Comparison of ENCODE assay signal across 18 mouse cellular contexts in genomic region chr6:42282865-42283528, GRCm38 (mm10). TPM values are rescaled to one million over a fixed set of nuclear protein-coding genes. Genes with fewer than 3 reads are reported as not detected.
DNase-seq lines count a peak whose midpoint lies in the region; ATAC-seq lines count a peak whose summit lies in the region.
"Had no signal": no experiment of that assay in that cellular context is flagged by ENCODE, and none has a peak within 500 bp of the region (broad histone marks: within the 10 kb centered on the region; RNA-seq: fewer than 3 reads in every experiment).

No protein-coding gene starts in this region.

- H3K9me3 ChIP-seq in embryonic facial prominence, embryonic 11.5 days (replicated peaks; ENCODE audit: control insufficient read depth, low read length) = no peaks in the 10 kb centered on the region
- H3K9me3 ChIP-seq in embryonic facial prominence, embryonic 10.5 days = no peaks in the 10 kb centered on the region
- H3K9me3 ChIP-seq in heart, embryonic 11.5 days (replicated peaks; ENCODE audit: control insufficient read depth, low read length) = no peaks in the 10 kb centered on the region
- H3K9me3 ChIP-seq in neural tube, embryonic 12.5 days = no peaks in the 10 kb centered on the region
- H3K9me3 ChIP-seq in neural tube, embryonic 15.5 days (replicated peaks) = no peaks in the 10 kb centered on the region
- H3K9me3 ChIP-seq: hindbrain, embryonic 13.5 days; limb, embryonic 15.5 days had no signal

- no peaks in the 10 kb centered on the region for H3K27me3 ChIP-seq in embryonic facial prominence, embryonic 11.5 days (ENCODE audit: control insufficient read depth, insufficient read depth, low read length)
- no peaks in the 10 kb centered on the region for H3K27me3 ChIP-seq in embryonic facial prominence, embryonic 10.5 days (replicated peaks; ENCODE audit: low read depth, poor library complexity, severe bottlenecking)
- H3K27me3 ChIP-seq in heart, embryonic 11.5 days (ENCODE audit: control insufficient read depth, insufficient read depth, low read length) = no peaks in the 10 kb centered on the region
- no peaks in the 10 kb centered on the region for H3K27me3 ChIP-seq in neural tube, embryonic 12.5 days (replicated peaks)
- H3K27me3 ChIP-seq in neural tube, embryonic 15.5 days (replicated peaks) = no peaks in the 10 kb centered on the region
- H3K27me3 ChIP-seq: CH12.LX; hindbrain, embryonic 13.5 days; limb, embryonic 15.5 days had no signal

- H3K9ac ChIP-seq in embryonic facial prominence, embryonic 11.5 days (replicated peaks; ENCODE audit: low read length) = no peak overlapping the region
- H3K9ac ChIP-seq in heart, embryonic 11.5 days (ENCODE audit: low read depth, low read length) = no peak overlapping the region
- no peak overlapping the region for H3K9ac ChIP-seq in neural tube, embryonic 12.5 days
- no peak overlapping the region for H3K9ac ChIP-seq in neural tube, embryonic 15.5 days (replicated peaks)
- H3K9ac ChIP-seq: hindbrain, embryonic 13.5 days; limb, embryonic 15.5 days had no signal

- intact Hi-C loops in heart, postnatal 36 days (cut with DNase I) = no loop called here

- peaks cover 14% of the 10 kb centered on the region for H3K36me3 ChIP-seq in embryonic facial prominence, embryonic 11.5 days (replicated peaks; ENCODE audit: control insufficient read depth, insufficient read depth, low read depth, low read length)
- peaks cover 86% of the 10 kb centered on the region for H3K36me3 ChIP-seq in embryonic facial prominence, embryonic 10.5 days (replicated peaks)
- peaks cover 38% of the 10 kb centered on the region for H3K36me3 ChIP-seq in heart, embryonic 11.5 days (ENCODE audit: control insufficient read depth, insufficient read depth, low read length)
- peaks cover 75% of the 10 kb centered on the region for H3K36me3 ChIP-seq in neural tube, embryonic 12.5 days
- peaks cover 61% of the 10 kb centered on the region for H3K36me3 ChIP-seq in neural tube, embryonic 15.5 days

- no peak for DNase-seq in embryonic facial prominence, embryonic 11.5 days (ENCODE audit: low spot score)
- DNase-seq in embryonic facial prominence, embryonic 10.5 days (ENCODE audit: low spot score) = no peak
- no peak for DNase-seq in heart, postnatal 36 days
- DNase-seq in cerebellum, adult 8-10 months = no peak
- DNase-seq in frontal cortex, postnatal 10 days (ENCODE audit: low spot score in 2 of 2) = no peak
- DNase-seq: cerebellum, adult 11-12 months; kidney, adult 8-10 months; thymus, adult 2 months had no signal

- no peak overlapping the region for H3K4me2 ChIP-seq in embryonic facial prominence, embryonic 11.5 days (ENCODE audit: low read depth, low read length)
- H3K4me2 ChIP-seq in heart, embryonic 11.5 days = no peak overlapping the region; the same call in 1 of the 2 replicates
- no peak overlapping the region for H3K4me2 ChIP-seq in neural tube, embryonic 12.5 days (replicated peaks)
- no peak overlapping the region for H3K4me2 ChIP-seq in neural tube, embryonic 15.5 days
- H3K4me2 ChIP-seq: hindbrain, embryonic 13.5 days; limb, embryonic 15.5 days; midbrain, embryonic 11.5 days had no signal

- H3K27ac ChIP-seq in embryonic facial prominence, embryonic 11.5 days (replicated peaks; ENCODE audit: low read depth, low read length) = no peak overlapping the region
- no peak overlapping the region for H3K27ac ChIP-seq in embryonic facial prominence, embryonic 10.5 days (replicated peaks)
- H3K27ac ChIP-seq in heart, embryonic 11.5 days (ENCODE audit: low read depth, low read length) = peak overlapping the region; percentile 57
- H3K27ac ChIP-seq in neural tube, embryonic 12.5 days = no peak overlapping the region
- H3K27ac ChIP-seq in neural tube, embryonic 15.5 days (replicated peaks) = no peak overlapping the region
- H3K27ac ChIP-seq: hindbrain, embryonic 13.5 days; limb, embryonic 15.5 days had no signal

- 87% methylated on average over 5 of the region's 5 CpGs for WGBS in embryonic facial prominence, embryonic 11.5 days
- 79% methylated on average over 5 of the region's 5 CpGs for WGBS in embryonic facial prominence, embryonic 10.5 days
- 51% methylated on average over 5 of the region's 5 CpGs for WGBS in heart, embryonic 11.5 days (ENCODE audit: insufficient replicate concordance)
- 75% methylated on average over 5 of the region's 5 CpGs for WGBS in neural tube, embryonic 12.5 days
- 90% methylated on average over 5 of the region's 5 CpGs for WGBS in neural tube, embryonic 15.5 days

- no peaks in the 10 kb centered on the region for H3K4me1 ChIP-seq in embryonic facial prominence, embryonic 11.5 days (ENCODE audit: control insufficient read depth, insufficient read depth, low read length)
- H3K4me1 ChIP-seq in embryonic facial prominence, embryonic 10.5 days = no peaks in the 10 kb centered on the region
- peaks cover 15% of the 10 kb centered on the region for H3K4me1 ChIP-seq in heart, embryonic 11.5 days (ENCODE audit: control insufficient read depth, insufficient read depth, low read length)
- no peaks in the 10 kb centered on the region for H3K4me1 ChIP-seq in neural tube, embryonic 12.5 days
- H3K4me1 ChIP-seq in neural tube, embryonic 15.5 days = no peaks in the 10 kb centered on the region
- H3K4me1 ChIP-seq: hindbrain, embryonic 13.5 days; limb, embryonic 15.5 days had no signal

- no peak overlapping the region for H3K4me3 ChIP-seq in embryonic facial prominence, embryonic 11.5 days (ENCODE audit: low read depth, low read length)
- H3K4me3 ChIP-seq in embryonic facial prominence, embryonic 10.5 days = no peak overlapping the region
- no peak overlapping the region for H3K4me3 ChIP-seq in heart, embryonic 11.5 days (ENCODE audit: low read depth, low read length)
- H3K4me3 ChIP-seq in neural tube, embryonic 12.5 days = no peak overlapping the region
- no peak overlapping the region for H3K4me3 ChIP-seq in neural tube, embryonic 15.5 days (replicated peaks)
- H3K4me3 ChIP-seq: hindbrain, embryonic 13.5 days; limb, embryonic 15.5 days had no signal

- peak; percentile 42; the same call in 1 of the 2 replicates for ATAC-seq in embryonic facial prominence, embryonic 11.5 days (replicated peaks; ENCODE audit: insufficient number of reproducible peaks, low FRiP score, low TSS enrichment, low read depth)
- ATAC-seq in heart, embryonic 11.5 days (replicated peaks; ENCODE audit: insufficient number of reproducible peaks, low FRiP score, low TSS enrichment) = peak; percentile 31; the same call in 1 of the 2 replicates
- ATAC-seq in neural tube, embryonic 12.5 days (ENCODE audit: low FRiP score, low read depth) = peak; percentile 15; the same call in 1 of the 2 replicates
- ATAC-seq in neural tube, embryonic 15.5 days (ENCODE audit: low FRiP score) = no peak
- ATAC-seq: lung, postnatal 0 days had no signal

RNA-seq across cellular contexts. Expression of gene Clcn1, which starts 3.5 kb away (rescaled TPM):
- polyA plus RNA-seq in embryonic facial prominence, embryonic 11.5 days (2014; fragmentation: Nextera tagmentation; extraction: Ambion mirVana) = 0.75 and 1.0 TPM in 2 replicates
- polyA plus RNA-seq in embryonic facial prominence, embryonic 10.5 days (2016; fragmentation: Nextera tagmentation; extraction: Ambion mirVana) = 0.80 and 1.1 TPM in 2 replicates
- 0.55 and 0.82 TPM in 2 replicates for polyA plus RNA-seq in heart, embryonic 11.5 days (2014; fragmentation: Nextera tagmentation; extraction: Ambion mirVana)
- total RNA-seq in heart, postnatal 36 days (2021) = 1 to 10 TPM; 4.3 to 5.8 TPM
- polyA plus RNA-seq in neural tube, embryonic 12.5 days (2016; fragmentation: Nextera tagmentation; extraction: Ambion mirVana) = 1.5 and 1.9 TPM in 2 replicates
- polyA plus RNA-seq in neural tube, embryonic 15.5 days (2015; fragmentation: Nextera tagmentation; extraction: Ambion mirVana) = 1.1 and 1.2 TPM in 2 replicates
- polyA plus RNA-seq: lung, postnatal 0 days had no signal

RNA-seq across cellular contexts. Expression of gene Casp2, which starts 18.2 kb away (rescaled TPM):
- 73.6 and 79.4 TPM in 2 replicates for polyA plus RNA-seq in embryonic facial prominence, embryonic 11.5 days (2014; fragmentation: Nextera tagmentation; extraction: Ambion mirVana)
- polyA plus RNA-seq in embryonic facial prominence, embryonic 10.5 days (2016; fragmentation: Nextera tagmentation; extraction: Ambion mirVana) = 79.5 and 85.3 TPM in 2 replicates
- polyA plus RNA-seq in heart, embryonic 11.5 days (2014; fragmentation: Nextera tagmentation; extraction: Ambion mirVana) = 34.4 and 34.7 TPM in 2 replicates
- 10 to 100 TPM; 10.8 to 11.3 TPM for total RNA-seq in heart, postnatal 36 days (2021)
- polyA plus RNA-seq in neural tube, embryonic 12.5 days (2016; fragmentation: Nextera tagmentation; extraction: Ambion mirVana) = 57.2 and 58.8 TPM in 2 replicates
- 27.1 and 35.9 TPM in 2 replicates for polyA plus RNA-seq in neural tube, embryonic 15.5 days (2015; fragmentation: Nextera tagmentation; extraction: Ambion mirVana)

RNA-seq across cellular contexts. Expression of gene Tmem139, which starts 21.2 kb away (rescaled TPM):
- polyA plus RNA-seq in embryonic facial prominence, embryonic 11.5 days (2014; fragmentation: Nextera tagmentation; extraction: Ambion mirVana) = 0.68 and 0.73 TPM in 2 replicates
- 0.60 and 0.90 TPM in 2 replicates for polyA plus RNA-seq in embryonic facial prominence, embryonic 10.5 days (2016; fragmentation: Nextera tagmentation; extraction: Ambion mirVana)
- 0.51 TPM in 1 of 2 replicates, not detected in the other for polyA plus RNA-seq in heart, embryonic 11.5 days (2014; fragmentation: Nextera tagmentation; extraction: Ambion mirVana)
- under 1 TPM in 1 of 2 experiments, not detected in 1; 0.25 TPM for total RNA-seq in heart, postnatal 36 days (2021)
- 0.44 and 0.70 TPM in 2 replicates for polyA plus RNA-seq in neural tube, embryonic 12.5 days (2016; fragmentation: Nextera tagmentation; extraction: Ambion mirVana)
- polyA plus RNA-seq in neural tube, embryonic 15.5 days (2015; fragmentation: Nextera tagmentation; extraction: Ambion mirVana) = 0.13 and 0.68 TPM in 2 replicates
- total RNA-seq: CH12.LX; layer of hippocampus, adult 8-10 months had no signal
- polyA plus RNA-seq: cortical plate, adult 2 months had no signal

RNA-seq across cellular contexts. Expression of gene Gstk1, which starts 37.3 kb away (rescaled TPM):
- polyA plus RNA-seq in embryonic facial prominence, embryonic 11.5 days (2014; fragmentation: Nextera tagmentation; extraction: Ambion mirVana) = 23.8 and 24.9 TPM in 2 replicates
- polyA plus RNA-seq in embryonic facial prominence, embryonic 10.5 days (2016; fragmentation: Nextera tagmentation; extraction: Ambion mirVana) = 18.1 and 18.7 TPM in 2 replicates
- polyA plus RNA-seq in heart, embryonic 11.5 days (2014; fragmentation: Nextera tagmentation; extraction: Ambion mirVana) = 13.4 and 14.7 TPM in 2 replicates
- 100 to 1,000 TPM; 135 to 146 TPM for total RNA-seq in heart, postnatal 36 days (2021)
- 16.3 and 17.3 TPM in 2 replicates for polyA plus RNA-seq in neural tube, embryonic 12.5 days (2016; fragmentation: Nextera tagmentation; extraction: Ambion mirVana)
- 13.7 and 14.4 TPM in 2 replicates for polyA plus RNA-seq in neural tube, embryonic 15.5 days (2015; fragmentation: Nextera tagmentation; extraction: Ambion mirVana)

RNA-seq across cellular contexts. Expression of gene Fam131b, which starts 41.4 kb away (rescaled TPM):
- 0.66 and 1.7 TPM in 2 replicates for polyA plus RNA-seq in embryonic facial prominence, embryonic 11.5 days (2014; fragmentation: Nextera tagmentation; extraction: Ambion mirVana)
- 0.74 and 0.90 TPM in 2 replicates for polyA plus RNA-seq in embryonic facial prominence, embryonic 10.5 days (2016; fragmentation: Nextera tagmentation; extraction: Ambion mirVana)
- 0.23 and 0.25 TPM in 2 replicates for polyA plus RNA-seq in heart, embryonic 11.5 days (2014; fragmentation: Nextera tagmentation; extraction: Ambion mirVana)
- under 1 TPM; 0.54 to 0.89 TPM for total RNA-seq in heart, postnatal 36 days (2021)
- polyA plus RNA-seq in neural tube, embryonic 12.5 days (2016; fragmentation: Nextera tagmentation; extraction: Ambion mirVana) = 6.4 and 6.5 TPM in 2 replicates
- polyA plus RNA-seq in neural tube, embryonic 15.5 days (2015; fragmentation: Nextera tagmentation; extraction: Ambion mirVana) = 6.9 and 8.2 TPM in 2 replicates
- polyA plus RNA-seq: lung, postnatal 0 days had no signal
